Mouse (Mus musculus): ENCODE measurements around the gene Amz2. TPM values are rescaled to one million over a fixed set of nuclear protein-coding genes. Genes with fewer than 3 reads are reported as not detected.

Gene Amz2
- total RNA-seq (2022): 10 to 100 TPM; 64.3 to 84.3 (median 72.6) TPM

DNA sequence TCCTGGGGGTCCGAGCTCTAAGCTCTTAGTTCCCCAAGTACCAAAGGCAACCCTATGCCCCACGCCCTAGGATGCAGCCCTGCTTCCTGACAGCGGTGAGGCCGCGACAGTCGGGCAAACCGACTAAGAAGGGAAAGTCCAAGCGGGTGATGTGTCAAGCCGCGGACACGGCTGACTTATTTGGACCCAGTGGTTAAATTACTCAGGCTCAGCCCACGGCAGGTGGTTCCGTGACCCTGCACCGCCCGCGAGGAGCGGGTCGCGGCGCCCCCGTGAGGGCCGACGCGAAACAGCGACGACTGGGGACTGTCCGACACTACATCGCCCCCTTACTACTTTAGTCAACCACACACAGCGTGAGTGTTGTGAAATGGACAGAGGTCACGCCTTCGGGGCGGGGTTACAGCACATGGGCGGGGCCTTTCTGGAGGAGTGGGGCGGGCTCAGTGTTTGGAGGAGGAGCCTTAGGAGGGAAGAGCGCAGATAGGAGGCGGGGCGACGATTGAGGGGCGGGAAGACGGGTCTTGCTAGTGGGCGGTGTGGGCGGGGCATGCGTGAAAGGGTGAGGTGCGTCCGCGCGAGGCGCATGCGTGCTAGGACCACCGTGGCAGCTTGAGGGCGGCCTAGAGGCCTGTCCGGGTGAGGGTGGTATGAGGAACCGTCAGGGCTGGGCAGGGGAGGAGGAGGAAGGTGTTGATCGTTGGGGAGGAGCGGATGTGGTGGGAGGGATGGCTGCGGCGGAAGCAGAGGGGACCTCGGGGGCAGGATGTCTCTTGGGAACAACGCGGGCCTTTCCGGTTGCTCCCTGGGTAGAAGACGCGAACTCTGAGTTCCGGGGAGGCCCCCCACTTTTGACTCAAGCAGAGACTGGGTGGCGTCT lies at the start of gene Amz2:
Amz2 (plus strand) TSS at position 555 of the 880 bp plus-strand sequence.
- peak; percentile 99 for DNase-seq (ENCODE audit: low spot score in 2 of 2)

DNA sequence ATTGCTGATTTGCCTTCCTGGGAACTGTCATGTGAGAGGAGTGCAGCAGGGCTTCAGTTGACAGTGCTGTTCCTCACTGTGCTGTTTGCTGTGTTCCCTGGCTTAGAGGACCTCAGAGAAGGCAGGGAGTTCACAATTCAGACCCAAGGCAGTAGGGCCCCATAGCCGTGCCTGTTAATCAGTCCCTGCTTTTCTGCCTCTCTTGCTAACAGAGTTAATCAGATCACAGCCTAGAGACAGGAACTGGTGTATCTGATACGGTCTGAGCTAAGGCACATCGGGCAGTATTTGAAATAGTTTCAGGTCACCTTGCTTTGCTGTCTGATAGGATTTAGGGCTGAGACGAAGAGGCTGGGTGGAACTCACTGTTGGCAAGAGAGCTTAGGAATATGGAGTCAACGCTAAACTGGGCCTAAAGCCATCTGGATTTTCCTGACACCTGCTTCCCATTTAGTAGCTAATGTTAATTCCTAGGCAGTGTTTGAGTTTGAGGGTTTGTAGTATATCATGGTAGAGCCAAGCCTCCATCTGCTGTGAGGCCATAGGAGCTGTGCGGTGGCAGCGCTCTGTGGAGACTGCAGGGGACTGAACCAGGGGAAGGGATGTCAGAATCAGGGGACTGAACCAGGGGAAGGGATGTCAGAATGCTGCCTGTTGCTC lies 49.1 kb upstream of the Amz2 start:
- DNase-seq (ENCODE audit: low spot score in 2 of 2): no peak

DNA sequence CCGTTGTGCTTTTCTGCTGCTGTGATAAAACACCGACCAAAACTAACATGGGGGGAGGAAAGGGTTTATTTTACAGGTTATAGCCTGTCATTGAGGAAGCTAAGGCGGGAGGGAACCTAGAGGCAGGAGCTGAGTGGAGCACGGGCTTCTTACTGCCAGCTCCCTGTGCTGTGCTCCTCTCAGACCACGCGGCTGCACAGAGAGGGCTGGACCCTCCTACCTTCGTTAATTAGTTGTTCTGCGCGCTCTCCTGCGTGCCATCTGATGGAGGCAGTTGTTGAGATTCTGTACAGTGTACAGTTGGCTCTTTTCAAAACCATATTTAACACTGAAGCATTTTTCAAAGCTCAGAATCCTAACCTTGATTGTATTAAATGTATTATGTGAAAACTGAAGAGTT lies 48.3 kb upstream of the Amz2 start:
- DNase-seq (ENCODE audit: low spot score in 2 of 2): no peak

DNA sequence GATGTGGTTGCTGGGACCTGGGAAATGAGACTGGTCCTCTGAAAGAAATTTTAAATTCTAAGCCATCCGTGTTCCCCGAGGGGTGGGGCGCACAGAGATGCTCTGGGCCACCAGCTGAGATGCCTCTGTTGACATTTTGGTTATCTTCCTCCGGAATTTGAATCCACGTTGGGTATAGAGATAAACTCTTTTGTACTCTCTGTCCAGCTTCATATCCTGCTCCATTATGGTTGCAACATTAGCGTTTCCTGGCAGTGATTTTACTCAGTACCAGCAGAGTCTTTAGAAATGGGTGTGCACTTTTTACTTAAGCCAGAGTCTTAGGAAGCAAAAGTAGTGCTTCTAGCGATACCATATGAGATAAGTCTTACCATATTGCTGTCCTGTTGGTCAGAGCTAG lies 47.7 kb upstream of the Amz2 start:
- DNase-seq (ENCODE audit: low spot score in 2 of 2): no peak

DNA sequence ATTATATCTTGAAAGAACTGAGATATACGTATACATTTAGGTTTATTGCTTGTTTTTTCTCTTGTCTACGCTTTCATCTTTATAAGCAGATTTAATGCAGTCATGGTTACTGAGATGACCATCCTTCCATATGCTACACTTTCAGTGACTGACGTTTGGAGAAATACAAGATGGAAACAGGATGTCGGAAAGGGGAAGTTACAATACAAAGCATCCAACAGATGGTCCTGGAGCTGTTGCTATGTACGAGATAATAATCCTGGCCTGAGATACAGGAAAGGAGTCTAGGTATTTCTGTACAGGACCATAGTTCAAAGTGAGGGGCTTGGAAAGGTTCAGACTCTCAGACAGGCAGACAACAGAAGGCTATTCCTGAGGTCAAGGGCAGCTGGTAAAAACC lies 45.1 kb upstream of the Amz2 start:
- no peak for DNase-seq (ENCODE audit: low spot score in 2 of 2)

DNA sequence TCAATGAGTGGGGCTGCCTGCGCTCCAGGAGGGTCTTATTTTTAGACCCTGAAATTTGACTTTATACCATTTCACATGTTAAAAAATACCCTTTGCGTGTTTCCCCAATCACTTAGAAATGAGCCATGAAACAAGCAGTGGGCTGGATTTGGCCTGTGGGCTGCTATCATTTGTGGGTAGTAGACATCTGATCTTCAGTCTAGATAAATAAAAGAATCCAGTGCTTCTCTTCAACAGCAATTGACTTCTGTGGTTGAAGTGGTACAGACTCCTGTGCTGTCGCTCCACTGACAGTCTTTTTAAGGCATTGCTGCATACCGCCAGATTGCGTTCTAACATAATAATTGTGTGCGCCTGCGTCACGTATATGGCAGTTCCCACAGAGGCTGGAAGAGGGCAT lies 40.5 kb upstream of the Amz2 start:
- DNase-seq (ENCODE audit: low spot score in 2 of 2): no peak

DNA sequence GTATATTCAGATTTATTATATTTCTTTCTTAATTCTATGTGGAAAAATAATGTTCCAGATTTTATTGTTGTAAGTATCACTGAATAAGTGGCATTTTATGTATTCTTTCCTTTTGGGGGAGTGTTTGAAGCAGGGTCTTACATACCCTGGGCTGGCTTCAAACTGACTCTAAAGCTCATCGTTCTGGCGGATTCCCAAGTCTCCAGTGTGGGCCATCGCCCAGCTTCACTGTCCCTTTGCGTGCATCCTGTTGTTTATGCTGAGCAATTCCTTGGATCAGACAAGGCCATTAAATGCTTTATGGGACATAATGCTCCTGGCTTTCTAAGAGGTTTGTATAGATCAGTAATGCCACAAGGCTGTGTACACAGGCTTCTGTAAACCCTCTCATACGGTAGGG lies 36.7 kb upstream of the Amz2 start:
- no peak for DNase-seq (ENCODE audit: low spot score in 2 of 2)

DNA sequence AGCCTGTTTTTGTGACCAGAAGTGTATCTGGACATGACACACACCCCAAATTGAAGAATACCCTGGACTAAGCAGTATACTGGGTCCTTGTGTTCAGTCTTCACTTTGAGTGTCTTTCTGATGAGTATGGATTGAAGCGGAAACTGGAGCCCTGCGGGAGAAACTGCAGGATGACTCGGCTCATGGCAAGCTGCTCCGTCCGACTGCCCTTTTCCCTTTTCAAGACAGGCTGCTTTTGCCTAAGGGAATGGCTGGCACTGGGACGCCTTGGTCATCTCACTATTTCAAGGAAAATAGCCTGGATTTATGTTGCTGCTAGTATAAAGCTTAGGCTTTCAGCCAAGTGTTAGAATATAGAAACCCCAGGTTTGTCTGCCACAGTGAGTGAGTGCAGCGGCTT lies 34.5 kb upstream of the Amz2 start:
- no peak for DNase-seq (ENCODE audit: low spot score in 2 of 2)

DNA sequence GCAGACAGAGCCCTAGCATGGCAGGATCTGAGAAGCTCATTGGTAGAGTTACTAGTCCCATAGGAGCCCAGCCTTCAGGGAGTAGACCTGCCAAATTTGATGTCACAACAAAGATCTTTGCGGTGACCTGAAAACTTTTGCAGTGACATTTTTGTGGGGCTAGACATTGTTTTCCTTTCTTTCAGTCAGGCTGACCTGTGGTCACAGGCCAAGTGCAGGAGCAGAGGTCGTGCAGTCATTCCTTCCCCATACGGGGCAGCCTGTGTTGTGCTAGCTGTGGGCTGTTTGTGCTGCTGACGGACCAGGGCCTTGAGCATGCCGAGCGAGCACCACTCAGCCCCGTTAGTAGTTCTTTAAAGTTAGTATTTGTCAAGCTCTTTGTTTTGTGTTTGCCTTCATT lies 34.0 kb upstream of the Amz2 start:
- no peak for DNase-seq (ENCODE audit: low spot score in 2 of 2)

DNA sequence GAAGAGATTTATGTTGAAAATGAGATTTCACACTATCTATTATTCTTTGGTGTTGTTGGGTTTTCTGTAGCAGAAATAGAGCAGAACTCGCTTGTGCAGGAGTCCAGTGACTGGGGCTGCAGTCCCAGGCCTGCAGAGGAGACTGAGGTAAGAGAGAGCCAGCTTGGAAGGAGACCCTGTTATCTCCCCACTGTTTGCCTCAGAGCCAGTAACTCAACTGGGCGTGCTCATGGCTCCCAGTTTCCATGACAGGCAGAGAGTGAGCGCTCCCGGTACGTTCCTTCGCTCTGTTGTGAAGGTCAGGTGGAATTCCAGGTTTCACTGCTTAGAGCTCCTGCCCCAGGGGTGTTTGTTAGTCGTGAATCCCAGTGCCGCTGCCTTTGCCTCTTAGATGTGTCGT lies 33.1 kb upstream of the Amz2 start:
- DNase-seq (ENCODE audit: low spot score in 2 of 2): no peak

DNA sequence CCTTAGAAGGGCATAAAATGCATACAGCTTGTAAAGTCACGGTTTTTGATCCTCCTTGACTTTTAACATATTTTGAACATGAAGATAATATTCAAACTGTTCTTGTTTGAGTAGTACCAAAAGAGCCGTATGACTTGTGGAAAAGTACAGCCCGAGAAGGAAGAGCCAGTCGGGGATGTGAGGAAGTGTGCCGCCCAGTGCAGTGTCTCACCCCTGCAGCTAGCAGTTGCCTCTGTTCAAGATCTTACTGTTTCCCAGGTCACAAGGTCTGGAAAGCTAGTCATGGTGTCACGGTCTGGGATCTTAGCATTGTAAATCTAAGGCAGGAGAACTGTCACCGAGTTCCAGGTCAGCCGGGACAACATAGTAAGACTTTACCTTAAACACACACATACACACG lies 31.0 kb upstream of the Amz2 start:
- DNase-seq (ENCODE audit: low spot score in 2 of 2): no peak

DNA sequence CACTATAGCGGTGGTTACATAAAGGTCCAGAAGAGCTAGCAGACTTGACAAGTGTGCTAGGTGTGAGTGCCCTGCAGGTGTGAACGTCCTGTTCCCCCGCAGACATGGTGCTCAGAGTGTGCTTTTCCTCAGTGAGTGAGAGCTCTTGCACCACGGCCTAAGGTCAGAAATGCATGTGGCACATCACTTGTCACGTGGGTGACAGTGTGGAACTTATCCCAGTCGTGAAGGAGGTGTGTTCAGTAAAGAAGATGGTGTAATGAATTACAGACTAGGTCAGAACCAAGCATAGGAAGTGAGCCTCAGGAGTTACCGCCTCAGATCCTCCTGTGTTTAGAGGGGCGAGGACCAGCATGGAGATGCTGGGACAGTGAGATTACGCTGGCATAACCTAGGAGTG lies 30.5 kb upstream of the Amz2 start:
- DNase-seq (ENCODE audit: low spot score in 2 of 2): no peak

DNA sequence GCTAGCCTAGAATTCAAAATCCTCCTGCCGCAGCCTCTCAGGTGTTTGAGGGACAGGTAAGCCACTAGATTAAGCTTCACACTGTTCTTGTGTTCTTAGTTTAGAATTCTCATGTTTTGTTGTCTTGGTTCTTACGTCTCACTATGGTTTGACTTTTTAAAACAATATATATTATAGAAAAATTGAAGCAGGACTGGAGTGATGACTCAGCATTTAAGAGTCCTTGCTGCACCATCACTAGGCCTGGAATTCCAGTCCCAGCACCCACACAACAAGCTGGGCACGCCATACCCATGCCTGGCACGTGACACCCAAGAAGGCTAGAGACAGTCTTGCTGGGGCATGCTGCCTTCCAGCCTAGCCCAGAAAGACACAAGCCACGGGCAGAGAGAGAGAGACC lies 19.3 kb upstream of the Amz2 start:
- DNase-seq (ENCODE audit: low spot score in 2 of 2): no peak

DNA sequence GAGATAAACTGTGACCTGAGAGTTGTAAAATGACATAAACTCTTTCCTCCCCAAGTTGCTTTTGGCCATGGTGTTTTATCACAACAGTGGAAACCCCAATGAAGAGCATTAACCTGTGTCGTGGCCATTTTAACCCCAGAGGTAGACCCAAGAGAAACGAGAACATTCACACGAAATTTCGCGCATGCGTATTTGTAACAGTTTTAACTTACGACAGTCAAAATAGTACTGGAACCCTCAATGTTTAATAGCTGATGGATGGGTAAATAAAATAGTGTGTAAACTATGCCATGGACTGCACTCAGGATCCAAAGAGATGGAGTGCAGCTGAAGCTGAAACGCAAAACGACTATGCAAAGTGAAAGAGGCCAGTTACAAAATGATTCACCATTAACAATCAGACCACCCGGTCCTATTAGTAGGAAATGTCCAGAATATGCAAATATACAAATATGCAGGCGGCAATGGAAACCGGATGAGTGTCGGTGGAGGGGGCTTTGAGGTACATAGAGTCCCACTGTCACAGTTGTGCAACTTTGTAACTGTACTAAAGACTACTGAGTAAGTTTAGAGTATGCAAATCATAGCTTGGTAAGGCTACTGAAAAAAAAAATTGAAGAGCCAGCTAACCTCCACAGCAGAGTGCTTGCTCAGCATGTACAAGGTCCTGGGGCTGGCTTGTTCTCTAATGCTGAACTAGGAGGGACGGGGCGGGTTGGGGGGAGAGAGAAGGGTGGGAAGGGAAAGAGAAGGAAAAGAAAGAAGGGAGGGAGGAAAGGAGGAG lies 15.4 kb upstream of the Amz2 start:
- DNase-seq (ENCODE audit: low spot score in 2 of 2): no peak

DNA sequence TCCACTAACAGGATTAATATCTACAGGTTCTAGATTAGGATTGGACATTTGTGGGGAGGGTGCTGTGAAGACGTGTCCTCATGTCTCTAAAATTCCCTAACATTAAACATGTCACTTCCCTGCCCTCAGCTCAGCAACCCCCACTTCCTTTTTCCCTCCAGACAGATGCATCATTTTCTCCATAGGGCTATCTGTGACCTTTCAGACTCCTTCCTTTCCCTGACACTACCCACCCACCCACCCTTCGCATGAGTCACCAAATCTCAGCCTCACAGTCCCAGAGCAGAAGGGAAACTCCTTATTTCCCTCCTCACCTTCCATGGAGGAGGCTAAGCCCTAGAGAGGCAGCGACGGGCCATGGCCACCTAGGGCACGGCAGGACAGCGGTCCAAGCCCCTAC lies 12.1 kb upstream of the Amz2 start, which contains the start of gene 9930022D16Rik:
9930022D16Rik (plus strand) TSS at position 301 of the 400 bp plus-strand sequence.
- no peak for DNase-seq (ENCODE audit: low spot score in 2 of 2)

DNA sequence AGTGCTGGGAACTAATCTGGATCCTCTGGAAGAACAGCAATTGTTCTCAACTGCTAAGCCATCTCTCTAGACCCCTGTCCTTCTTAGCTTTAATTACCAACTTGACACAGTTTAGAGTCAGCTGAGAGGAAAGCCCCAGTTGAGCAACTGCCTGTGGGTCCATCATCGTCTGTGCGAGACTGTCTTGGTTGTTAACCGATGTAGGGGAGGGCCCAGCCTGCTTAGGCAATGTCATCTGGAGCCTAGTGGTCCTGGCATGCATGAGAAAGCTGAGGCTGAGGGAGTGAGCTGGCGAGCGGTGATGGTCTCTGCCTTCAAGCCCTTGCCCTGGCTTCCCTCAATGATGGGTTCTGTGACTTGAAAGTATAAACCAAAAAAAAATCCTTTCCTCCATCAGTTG lies 10.9 kb upstream of the Amz2 start:
- no peak for DNase-seq (ENCODE audit: low spot score in 2 of 2)

DNA sequence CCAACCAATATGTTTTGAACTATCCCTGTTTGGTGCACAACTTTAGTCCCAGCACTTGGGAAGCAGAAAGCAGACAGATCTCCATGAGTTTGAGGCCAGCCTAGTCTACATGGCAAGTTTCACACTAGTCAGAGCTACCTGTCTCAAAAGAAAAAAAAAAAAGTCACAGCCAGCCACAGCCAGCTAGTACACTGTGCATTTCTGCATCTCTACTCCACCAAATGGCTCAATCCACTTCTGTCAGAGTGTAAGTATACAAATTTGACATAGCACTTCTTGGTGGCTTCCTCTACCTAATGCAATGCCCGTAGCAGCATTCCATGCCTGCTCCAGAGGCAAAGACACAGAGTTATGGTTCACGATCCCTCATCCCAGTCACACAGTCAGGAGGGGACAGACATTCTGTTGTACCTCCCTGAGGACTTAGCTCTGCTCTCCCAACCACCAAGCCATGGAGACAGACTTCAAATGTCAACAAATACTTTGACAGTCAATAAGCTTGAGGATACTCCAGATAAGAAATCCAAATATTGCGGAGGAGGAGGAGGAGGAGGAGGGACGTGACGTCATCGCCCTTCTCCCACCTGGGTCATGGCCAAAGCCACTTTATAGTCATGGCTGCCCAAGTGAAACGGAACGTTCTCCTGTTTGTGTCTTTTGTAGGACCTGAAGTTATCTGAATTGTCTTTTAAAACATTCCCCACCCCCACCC lies 8.9 kb upstream of the Amz2 start:
- DNase-seq (ENCODE audit: low spot score in 2 of 2): no peak

DNA sequence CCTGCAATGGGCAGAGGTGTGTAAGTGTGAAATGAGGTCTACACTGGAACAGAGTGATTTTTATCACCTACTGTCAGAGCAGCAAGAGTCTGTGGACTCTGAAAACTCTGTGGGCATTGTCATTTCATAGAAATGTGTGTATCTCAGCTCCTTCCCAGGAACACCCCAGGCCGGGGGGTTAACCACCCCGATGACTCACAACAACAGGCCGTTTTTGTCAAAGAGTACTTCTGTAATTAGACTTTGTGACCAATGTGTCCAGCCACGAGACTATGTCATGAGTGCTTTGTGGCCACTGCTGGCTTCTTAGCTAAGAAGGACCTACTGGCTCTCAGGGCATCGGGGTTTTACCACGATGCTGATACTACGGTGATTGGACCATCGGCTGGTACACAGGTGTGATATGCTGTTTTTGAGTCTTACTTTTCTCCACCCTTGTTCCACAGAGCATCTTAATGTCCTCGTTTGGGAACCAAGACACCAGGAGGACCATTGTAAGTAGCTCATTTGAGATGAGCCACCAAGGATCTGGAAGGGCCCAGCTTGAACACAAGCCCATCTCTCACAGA lies 8.2 kb upstream of the Amz2 start:
- no peak for DNase-seq (ENCODE audit: low spot score in 2 of 2)

DNA sequence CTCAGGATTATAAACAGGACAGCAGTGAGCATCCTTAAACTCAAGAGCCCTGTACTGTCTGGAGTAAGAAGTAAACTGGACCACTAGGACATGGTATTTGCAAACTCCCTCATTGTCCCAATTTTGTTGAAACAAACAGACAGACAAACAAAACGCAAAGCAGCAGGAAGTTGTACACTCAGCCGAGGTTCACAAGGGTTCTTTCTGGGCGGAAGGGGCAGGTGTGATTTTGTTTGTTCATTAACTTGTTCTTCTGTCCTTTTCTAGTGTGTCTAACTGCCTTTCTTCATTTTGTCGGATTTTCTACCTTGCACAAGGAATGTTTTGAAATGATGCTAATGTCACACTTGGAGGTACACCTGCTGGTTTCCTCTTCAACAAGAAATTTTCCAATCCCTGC lies 6.3 kb upstream of the Amz2 start:
- DNase-seq (ENCODE audit: low spot score in 2 of 2): no peak

DNA sequence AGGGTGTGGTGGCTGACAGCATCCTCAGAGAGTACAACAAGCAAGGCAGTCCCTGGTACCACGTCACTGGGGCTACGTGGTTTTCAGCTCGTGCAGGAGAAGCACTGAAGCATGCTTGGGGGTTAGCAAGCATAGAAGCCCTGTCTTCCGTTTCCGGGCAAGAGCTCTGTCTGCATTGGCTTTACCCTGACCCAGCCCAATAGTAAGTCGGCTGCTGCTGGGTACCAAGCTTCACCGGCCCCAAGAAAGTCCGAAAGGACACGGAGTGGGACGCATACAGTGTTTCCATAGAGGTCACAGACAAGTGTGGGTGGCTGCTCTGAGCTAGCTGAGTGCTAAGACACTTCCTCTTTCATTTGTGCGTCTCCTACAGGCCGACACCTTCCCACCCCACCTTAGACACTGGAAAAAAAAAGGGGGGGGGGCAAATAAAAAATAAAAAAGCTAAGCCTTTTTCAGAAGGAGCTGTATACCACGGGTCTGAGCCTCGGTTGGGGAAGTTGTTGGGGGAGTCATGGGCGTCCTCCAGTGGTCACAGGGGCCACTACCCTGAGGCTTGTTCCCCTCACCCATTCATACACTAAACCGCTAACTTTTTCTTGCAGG lies 5.7 kb upstream of the Amz2 start:
- no peak for DNase-seq (ENCODE audit: low spot score in 2 of 2)

DNA sequence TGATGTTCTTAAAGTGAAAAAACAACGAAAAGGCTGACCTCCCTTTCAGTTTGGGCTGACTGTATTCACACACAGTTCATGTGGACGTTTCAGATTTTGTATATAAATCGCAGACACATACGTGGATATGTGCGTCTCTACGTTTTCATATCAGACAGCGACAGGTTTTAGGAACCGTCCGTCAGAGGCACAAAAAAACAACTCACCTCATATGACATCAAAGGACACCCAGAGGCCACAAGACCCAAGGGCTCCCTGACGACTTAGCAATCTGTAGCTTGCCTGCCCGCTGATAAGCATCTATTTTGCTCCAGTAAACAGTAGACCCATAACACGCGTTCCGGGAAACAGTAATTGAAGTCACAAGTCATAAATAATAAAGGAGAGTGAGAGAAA lies 5.2 kb upstream of the Amz2 start:
- DNase-seq (ENCODE audit: low spot score in 2 of 2): no peak
